In genomic region chr4:55206226-55206625, GRCm38 (mm10) we compare ENCODE assay signal across 18 mouse cellular contexts.
"Had no signal": no experiment of that assay in that cellular context is flagged by ENCODE, and none has a peak within 500 bp of the region (broad histone marks: within the 10 kb centered on the region; RNA-seq: fewer than 3 reads in every experiment).

No protein-coding gene starts in this region.

- H3K36me3 ChIP-seq: limb, embryonic 13.5 days; midbrain, embryonic 10.5 days; neural tube, embryonic 12.5 days; stomach, embryonic 15.5 days had no signal

- DNase-seq: kidney, postnatal 36 days; layer of hippocampus, adult 9-11 months; layer of hippocampus, postnatal 36 days; left cerebral cortex, postnatal 4 days; lung, adult 18-20 months; lung, postnatal 36 days; midbrain, embryonic 14.5 days; retina, postnatal 1 day; right cerebral cortex, postnatal 4 days; spleen, adult 18-20 months; thymus, adult 2 months; thymus, postnatal 25 days had no signal

- H3K9me3 ChIP-seq: limb, embryonic 13.5 days; midbrain, embryonic 10.5 days; neural tube, embryonic 12.5 days; stomach, embryonic 15.5 days had no signal

- H3K4me2 ChIP-seq: limb, embryonic 13.5 days; neural tube, embryonic 12.5 days; stomach, embryonic 15.5 days had no signal

- H3K9ac ChIP-seq: limb, embryonic 13.5 days; liver, embryonic 14.5 days; neural tube, embryonic 12.5 days; stomach, embryonic 15.5 days had no signal

- H3K4me3 ChIP-seq: limb, embryonic 13.5 days; midbrain, embryonic 10.5 days; myocyte; neural tube, embryonic 12.5 days; stomach, embryonic 15.5 days had no signal

- H3K27me3 ChIP-seq: limb, embryonic 13.5 days; neural tube, embryonic 12.5 days; stomach, embryonic 15.5 days had no signal

- H3K27ac ChIP-seq: limb, embryonic 13.5 days; liver, embryonic 14.5 days; neural tube, embryonic 12.5 days; stomach, embryonic 15.5 days had no signal
